Mouse (Mus musculus): ENCODE measurements around the gene Pappa2.

DNA sequence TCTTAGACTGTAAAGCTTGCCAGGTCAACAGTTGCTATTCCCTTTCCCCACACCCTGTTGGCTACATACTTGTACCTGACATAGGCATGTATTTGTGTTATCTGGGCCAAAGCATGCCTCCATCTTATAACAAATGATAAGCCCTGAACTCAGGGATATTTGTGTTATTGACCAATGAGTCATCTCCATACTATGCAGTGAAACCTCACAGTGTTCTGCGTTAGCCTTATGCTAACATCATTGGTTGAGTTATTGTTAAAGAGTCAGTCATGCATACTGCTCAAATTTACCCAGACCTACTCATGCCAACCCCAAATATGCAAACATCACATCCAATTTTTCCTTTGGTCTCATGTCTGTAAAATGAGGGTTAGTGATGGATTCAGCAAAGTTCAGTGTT, 279.0 kb downstream of the Pappa2 start:
- TF ChIP-seq CTCF (IDR thresholded peaks at IDR 0.05; ENCODE audit: low read depth) (no peak), EP300 (optimal IDR thresholded peaks at IDR 0.05) (no peak)

Measured in stomach, postnatal 0 days (tissue).